Mouse (Mus musculus): ENCODE results near the gene Pdc.
"Not testable (repeated sequence)": the region's sequence is repeated elsewhere in the genome, so short reads cannot be mapped to it uniquely, and the experiment has no call there.

Gene Pdc

DNA sequence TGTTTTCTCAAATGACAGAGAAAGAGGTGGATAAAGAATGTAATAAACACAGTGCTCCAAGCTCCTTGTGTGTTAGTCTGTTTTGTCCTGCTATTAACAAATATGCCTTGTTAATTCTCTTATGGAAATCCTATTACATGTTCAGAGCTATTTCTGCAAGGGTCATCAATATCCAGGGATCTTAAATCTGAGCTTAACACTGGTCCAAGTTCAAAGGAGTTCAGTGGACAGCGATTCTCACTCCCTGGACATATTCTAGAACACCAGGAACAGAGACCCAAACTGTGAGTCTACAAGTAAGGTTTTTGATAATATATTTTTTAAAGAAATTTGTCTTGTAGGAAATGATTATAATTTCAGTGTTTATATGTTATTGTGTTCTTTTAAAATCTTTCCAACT lies at the start of gene Pdc:
Gene Pdc (plus strand): TSS at position 213 of the 400 bp plus-strand sequence.
- DNase-seq (ENCODE audit: low read depth, low spot score) = no peak

DNA sequence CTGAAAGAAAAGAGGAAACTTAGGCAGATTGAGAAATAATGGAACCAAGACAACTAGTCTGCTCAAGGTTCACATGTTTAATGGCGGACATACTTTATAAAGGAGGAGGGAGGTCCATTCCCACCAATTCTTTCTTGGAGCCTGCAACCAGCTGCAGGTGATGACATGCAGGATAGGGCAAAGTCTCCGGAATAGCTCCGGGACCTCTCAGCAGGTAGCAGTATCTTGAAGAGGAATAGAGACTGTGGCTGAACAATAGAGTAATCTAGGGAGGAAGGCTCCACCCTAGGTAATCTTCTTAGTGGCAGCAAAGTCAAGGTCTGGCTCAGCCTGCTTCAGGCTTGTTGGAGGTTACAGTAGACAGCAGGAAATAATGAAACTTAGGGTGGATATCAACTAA lies 25.2 kb upstream of the Pdc start:
- DNase-seq (ENCODE audit: low read depth, low spot score) = not testable (repeated sequence)

DNA sequence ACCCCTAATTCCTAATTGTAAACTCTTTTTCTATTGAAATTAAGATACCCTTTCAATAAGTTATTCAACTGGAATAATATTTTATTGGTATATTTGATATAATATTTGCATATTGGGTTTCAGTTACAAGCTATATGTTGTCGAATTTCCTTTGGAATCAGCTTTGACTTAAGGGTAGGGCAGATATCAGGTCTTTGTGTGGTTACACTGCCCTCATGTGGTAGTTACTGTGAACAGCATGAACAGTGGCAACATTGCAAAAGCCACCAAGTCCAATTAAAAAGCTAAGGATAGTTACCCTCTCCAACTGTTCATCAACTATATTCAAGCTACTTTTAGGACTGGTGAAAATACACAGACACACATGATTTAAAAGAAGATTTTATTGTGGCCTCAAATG lies 11.6 kb upstream of the Pdc start:
- DNase-seq (ENCODE audit: low read depth, low spot score) = no peak

DNA sequence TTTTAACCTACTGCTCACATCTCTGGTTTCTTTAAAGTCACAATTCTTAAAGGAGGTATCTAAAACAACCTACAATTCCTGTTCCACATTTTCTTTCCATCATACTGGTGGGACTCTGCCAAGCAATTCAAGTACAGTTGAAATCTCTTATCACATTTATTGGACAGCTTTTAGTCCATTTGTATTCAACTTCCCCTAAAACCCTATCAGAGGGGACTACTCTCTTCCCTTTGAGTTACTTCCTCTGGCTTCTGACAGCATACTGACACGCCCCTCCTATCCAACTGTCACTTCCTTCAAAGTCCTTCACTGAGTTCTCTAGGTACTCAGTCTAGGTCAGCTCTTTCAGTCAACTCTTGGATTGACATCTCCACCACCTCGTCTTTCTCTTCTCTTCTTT lies 15.9 kb downstream of the Pdc start:
- no peak for DNase-seq (ENCODE audit: low read depth, low spot score)

DNA sequence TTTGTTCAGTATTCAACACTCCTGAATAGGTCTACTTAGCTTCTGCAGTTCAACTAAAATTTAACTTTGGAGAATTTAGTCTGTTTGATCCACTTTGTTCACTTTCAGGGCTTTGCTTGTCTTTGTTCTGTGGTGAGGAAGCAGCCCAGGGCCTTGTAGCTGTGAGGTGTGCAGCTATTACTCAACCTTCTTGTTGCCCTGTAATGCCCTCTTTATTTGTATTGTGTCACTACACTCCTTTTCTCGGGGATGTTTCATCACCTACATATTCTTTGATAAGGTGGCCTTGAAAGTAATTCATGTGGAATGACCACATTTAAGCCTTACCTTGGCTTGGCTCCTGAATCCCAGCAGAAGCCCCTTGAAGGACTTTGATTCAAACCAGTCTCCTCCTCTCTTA lies 41.6 kb downstream of the Pdc start:
- DNase-seq (ENCODE audit: low read depth, low spot score) = no peak

DNA sequence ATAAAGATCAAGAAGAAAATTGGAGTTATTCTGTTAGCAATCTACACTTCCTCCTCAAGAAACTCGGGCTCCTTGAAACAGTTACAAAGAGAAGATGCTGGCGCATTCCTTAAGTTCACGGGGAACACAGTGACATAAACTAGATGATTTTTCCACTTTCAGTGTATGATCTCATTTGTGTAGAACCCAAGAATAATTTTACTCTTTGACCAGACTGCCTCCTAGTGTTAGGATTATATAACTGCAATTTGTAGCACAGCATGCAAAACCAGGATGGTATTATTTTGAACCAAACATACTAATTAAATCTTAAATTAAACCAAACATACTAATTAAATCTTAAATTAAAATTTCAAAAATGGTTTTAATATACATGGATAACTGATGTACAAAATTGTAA lies 53.7 kb downstream of the Pdc start:
- DNase-seq (ENCODE audit: low read depth, low spot score) = no peak

DNA sequence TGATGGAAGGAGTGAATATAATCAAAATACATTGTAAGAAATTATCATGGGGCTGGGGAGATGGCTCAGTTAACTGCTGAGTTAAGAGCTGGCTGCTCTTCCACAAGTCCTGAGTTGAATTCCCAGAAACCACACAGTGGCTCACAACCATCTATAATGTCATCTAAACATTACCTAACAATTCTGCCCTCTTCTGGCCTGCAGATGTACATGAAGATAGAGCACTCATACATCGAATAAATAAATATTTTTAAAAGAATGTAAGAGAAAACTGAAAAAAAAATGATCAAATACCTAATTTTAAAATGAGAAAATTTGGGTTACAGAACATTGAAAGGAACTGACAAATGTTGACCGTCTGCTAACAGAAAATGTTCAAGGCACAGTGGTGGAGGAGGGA lies 55.0 kb downstream of the Pdc start:
- DNase-seq (ENCODE audit: low read depth, low spot score) = no peak

All from CD4-positive helper T cell, adult 2 months (primary cell).